Mouse (Mus musculus) midbrain, embryonic 13.5 days (tissue): ENCODE measurements at regions not wholly inside any gene's neighbourhood (a gene's known extent, or its start where the extent isn't known, plus 50 kb on each side); places are given as distances from the start of the nearest gene placed in this dataset.

ENCODE experiments used
- ATAC-seq: fragments of 200-750 bp; cut with Nextera tagmentation; 2 replicates; pipeline ENCODE4 v1.8.0; 2017; ENCODE audit warnings: mild to moderate bottlenecking, moderate TSS enrichment, moderate library complexity
- H3K27ac ChIP-seq: fragments of 300-500 bp; sonication (generic); 2 replicates; pipeline ENCODE4 v1.5.1; 2015; ENCODE audit warnings: inconsistent platforms, mild to moderate bottlenecking, moderate library complexity
- H3K27me3 ChIP-seq: fragments of 300-500 bp; sonication (generic); 2 replicates; pipeline ENCODE4 v1.6.1; 2015; ENCODE audit warnings: mild to moderate bottlenecking, inconsistent platforms
- H3K36me3 ChIP-seq: fragments of 300-500 bp; sonication (generic); 2 replicates; pipeline ENCODE4 v1.6.1; 2015; ENCODE audit warnings: mild to moderate bottlenecking, inconsistent platforms
- H3K4me1 ChIP-seq: fragments of 300-500 bp; sonication (generic); replicated peaks from 2 replicates; pipeline ENCODE4 v1.6.1; 2015; ENCODE audit warnings: inconsistent platforms
- H3K4me2 ChIP-seq: fragments of 300-500 bp; sonication (generic); replicated peaks from 2 replicates; pipeline ENCODE4 v1.6.1; 2015; ENCODE audit warnings: moderate library complexity, mild to moderate bottlenecking, inconsistent platforms
- H3K4me3 ChIP-seq: fragments of 300-500 bp; sonication (generic); replicated peaks from 2 replicates; pipeline ENCODE4 v1.5.1; 2015; ENCODE audit warnings: mild to moderate bottlenecking, inconsistent platforms
- H3K9ac ChIP-seq: fragments of 300-500 bp; sonication (generic); replicated peaks from 2 replicates; pipeline ENCODE4 v1.6.1; 2015; ENCODE audit warnings: mild to moderate bottlenecking, inconsistent platforms
- H3K9me3 ChIP-seq: fragments of 300-500 bp; sonication (generic); 2 replicates; pipeline ENCODE4 v1.6.1; 2016; ENCODE audit warnings: mild to moderate bottlenecking, inconsistent platforms
- WGBS: fragments of 180-500 bp; shearing (Covaris S2); methylation state at CpG from one replicate; pipeline ENCODE4 v1.1.7; 2015; 5-methylcytosine and 5-hydroxymethylcytosine counted together

DNA sequence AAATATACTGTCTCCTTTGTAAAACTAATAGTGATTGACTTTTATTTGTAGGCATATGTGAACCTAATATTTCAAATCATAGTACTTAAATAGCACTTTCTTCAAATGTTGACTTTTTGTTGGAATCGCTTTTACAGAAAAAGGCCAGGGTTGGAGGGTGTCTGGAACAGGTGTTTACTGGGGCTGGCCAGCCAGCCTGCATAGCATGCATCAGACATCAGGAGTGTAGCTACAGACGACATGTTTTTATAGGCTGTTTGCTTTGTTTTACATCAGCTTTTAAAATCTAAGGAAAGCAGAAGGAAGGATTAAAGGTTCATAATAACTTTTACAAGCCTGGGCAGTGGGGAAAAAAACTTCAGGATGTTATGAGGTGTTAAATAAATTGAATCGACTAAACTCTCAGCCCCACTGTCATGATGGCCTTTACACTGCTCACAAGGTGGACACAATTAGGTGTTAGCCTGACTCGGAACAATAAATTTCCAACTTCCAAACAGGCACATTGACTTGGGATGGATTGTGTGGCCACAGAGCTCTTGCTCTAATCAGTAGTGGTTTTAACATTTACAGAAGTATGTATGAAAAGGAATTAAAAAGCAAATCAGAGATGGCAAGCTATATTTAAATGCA lies 66.0 kb downstream of the Rbm43 start:
- Histone ChIP-seq H3K27ac (no peak overlapping the region), H3K36me3 (no peaks in the 10 kb centered on the region), H3K9me3 (no peaks in the 10 kb centered on the region), H3K27me3 (no peaks in the 10 kb centered on the region), H3K4me1 (no peaks in the 10 kb centered on the region), H3K9ac (no peak overlapping the region), H3K4me2 (no peak overlapping the region), H3K4me3 (no peak overlapping the region)
- WGBS: 91% methylated on average over 4 of the region's 4 CpGs
- ATAC-seq: no peak

DNA sequence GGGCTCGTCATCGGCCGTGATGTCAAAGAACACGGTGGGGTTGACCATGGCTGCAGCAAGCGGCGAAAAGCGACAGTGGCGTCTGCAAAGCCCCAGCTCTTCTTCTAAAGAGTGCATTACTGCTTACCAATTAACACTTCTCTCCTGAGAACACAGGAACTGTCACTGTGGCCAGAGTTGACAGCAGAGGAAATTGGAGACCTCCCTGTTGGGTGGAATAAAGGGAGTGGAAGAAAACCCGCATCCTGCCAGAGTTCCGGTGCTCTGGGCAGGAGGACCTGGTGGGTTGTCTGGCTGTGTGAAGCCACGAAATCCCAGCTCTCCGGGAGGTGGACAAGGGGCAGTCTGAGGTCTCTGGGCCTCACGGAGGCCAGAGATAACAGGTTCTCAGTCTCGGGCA lies 63.4 kb downstream of the Rbm43 start:
- no peak overlapping the region for H3K27ac ChIP-seq
- ATAC-seq: no peak
- H3K9ac ChIP-seq: no peak overlapping the region
- H3K9me3 ChIP-seq: no peaks in the 10 kb centered on the region
- WGBS: 93% methylated on average over 14 of the region's 14 CpGs
- H3K36me3 ChIP-seq: no peaks in the 10 kb centered on the region
- no peak overlapping the region for H3K4me3 ChIP-seq
- no peaks in the 10 kb centered on the region for H3K27me3 ChIP-seq
- H3K4me2 ChIP-seq: no peak overlapping the region
- no peaks in the 10 kb centered on the region for H3K4me1 ChIP-seq
